Mouse (Mus musculus) embryonic facial prominence, embryonic 11.5 days (tissue): ENCODE measurements around the gene Tacc3. TPM values are rescaled to one million over a fixed set of nuclear protein-coding genes. Genes with fewer than 3 reads are reported as not detected.
A peak's percentile ranks its signal among the peaks of the same experiment; 100 is the strongest.

Source experiments
- ATAC-seq: fragments of 200-750 bp; cut with Nextera tagmentation; replicated peaks from 2 replicates; pipeline ENCODE4 v1.8.0; 2017; ENCODE audit warnings: low read depth; ENCODE audit not compliant: insufficient number of reproducible peaks, low FRiP score, low TSS enrichment
- DNase-seq: peaks from one replicate; pipeline ENCODE4 v3.0.0-alpha.2; 2015; ENCODE audit warnings: low spot score
- H3K27ac ChIP-seq: fragments of 300-500 bp; sonication (generic); replicated peaks from 2 replicates; pipeline ENCODE4 v1.5.1; 2014; ENCODE audit warnings: mild to moderate bottlenecking, low read depth, low read length, control low read depth
- H3K27me3 ChIP-seq: fragments of 300-500 bp; sonication (generic); 2 replicates; pipeline ENCODE4 v1.6.1; 2014; ENCODE audit warnings: mild to moderate bottlenecking, low read length, moderate library complexity, mixed read lengths; ENCODE audit not compliant: control insufficient read depth, insufficient read depth
- H3K36me3 ChIP-seq: fragments of 300-500 bp; sonication (generic); replicated peaks from 2 replicates; pipeline ENCODE4 v1.6.1; 2014; ENCODE audit warnings: low read depth, mild to moderate bottlenecking, low read length, moderate library complexity, mixed read lengths; ENCODE audit not compliant: control insufficient read depth, insufficient read depth
- H3K4me1 ChIP-seq: fragments of 300-500 bp; sonication (generic); 2 replicates; pipeline ENCODE4 v1.6.1; 2014; ENCODE audit warnings: low read length, mixed read lengths; ENCODE audit not compliant: control insufficient read depth, insufficient read depth
- H3K4me2 ChIP-seq: fragments of 300-500 bp; sonication (generic); 2 replicates; pipeline ENCODE4 v1.6.1; 2014; ENCODE audit warnings: low read depth, mild to moderate bottlenecking, control low read depth, low read length, moderate library complexity
- H3K4me3 ChIP-seq: fragments of 300-500 bp; sonication (generic); 2 replicates; pipeline ENCODE4 v1.5.1; 2014; ENCODE audit warnings: low read depth, low read length, control low read depth
- H3K9ac ChIP-seq: fragments of 300-500 bp; sonication (generic); replicated peaks from 2 replicates; pipeline ENCODE4 v1.6.1; 2014; ENCODE audit warnings: mild to moderate bottlenecking, control low read depth, low read length
- H3K9me3 ChIP-seq: fragments of 300-500 bp; sonication (generic); replicated peaks from 2 replicates; pipeline ENCODE4 v1.6.1; 2016; ENCODE audit warnings: mild to moderate bottlenecking, low read length, inconsistent platforms, mixed read lengths; ENCODE audit not compliant: control insufficient read depth
- WGBS: fragments of 180-500 bp; shearing (Covaris S2); extraction: QIAGEN DNeasy Blood & Tissue Kit; methylation state at CpG from one replicate; pipeline ENCODE4 v1.1.7; 2014; 5-methylcytosine and 5-hydroxymethylcytosine counted together
- polyA plus RNA-seq: library from polyadenylated mRNA; unstranded; fragments of >200 nt; fragmentation: Nextera tagmentation; extraction: Ambion mirVana; gene quantifications from 2 replicates; pipeline ENCODE4 v1.2.1, GENCODE M21; 2014

Gene Tacc3
- polyA plus RNA-seq, 1 experiment from 2014 or later = 328 TPM

- peak; percentile 95 for ATAC-seq
- under 1% methylated on average over 94 of the region's 99 CpGs for WGBS
- peak within 1 kb of the TSS; percentile 64 for H3K9ac ChIP-seq
Observed at GRCm38 (mm10) chr5:33629301-33629987, 28.5 kb upstream of the Tacc3 start, which contains the start of the genes Fam53a and Gm9903. Fam53a (minus strand) TSS chr5:33629635. Gm9903 (plus strand) TSS chr5:33629925.

GRCm38 (mm10) chr5:33630061-33630460 is 27.9 kb upstream of the Tacc3 start:
- DNase-seq (peak; percentile 11), ATAC-seq (peak; percentile 24; the same call in 1 of the 2 replicates)
- 4% methylated on average over 9 of the region's 9 CpGs for WGBS
- Histone ChIP-seq H3K27ac (no peak overlapping the region), H3K36me3 (no peaks in the 10 kb centered on the region), H3K9me3 (no peaks in the 10 kb centered on the region), H3K4me3 (peak overlapping the region; percentile 76), H3K4me1 (0 out of 2 replicates have a peak, but pooled peaks cover 2% of the 10 kb centered on the region), H3K4me2 (peak overlapping the region; percentile 38), H3K9ac (peak overlapping the region; percentile 30), H3K27me3 (no peaks in the 10 kb centered on the region)

More at GRCm38 (mm10) chr5:33629301-33629987, 28.5 kb upstream of the Tacc3 start, which contains the start of the genes Fam53a and Gm9903:
- no peaks in the 10 kb centered on the region for H3K36me3 ChIP-seq
- 0 out of 2 replicates have a peak, but pooled peaks cover 2% of the 10 kb centered on the region for H3K4me1 ChIP-seq
- H3K4me2 ChIP-seq = peak within 1 kb of the TSS; percentile 38
- peak within 1 kb of the TSS; percentile 76 for H3K4me3 ChIP-seq
- peak within 1 kb of the TSS; percentile 11 for H3K27ac ChIP-seq
- H3K9me3 ChIP-seq = no peaks in the 10 kb centered on the region
- H3K27me3 ChIP-seq = no peaks in the 10 kb centered on the region
- peak; percentile 98 for DNase-seq

GRCm38 (mm10) chr5:33630615-33631014 is 27.3 kb upstream of the Tacc3 start:
- H3K9me3 ChIP-seq = no peaks in the 10 kb centered on the region
- DNase-seq (no peak), ATAC-seq (no peak)
- 62% methylated on average over 4 of the region's 4 CpGs for WGBS
- peak overlapping the region; percentile 3; the same call in 1 of the 2 replicates for H3K4me2 ChIP-seq
- H3K27me3 ChIP-seq = no peaks in the 10 kb centered on the region
- H3K4me1 ChIP-seq = 0 out of 2 replicates have a peak, but pooled peaks cover 2% of the 10 kb centered on the region
- no peaks in the 10 kb centered on the region for H3K36me3 ChIP-seq
- no peak overlapping the region for H3K9ac ChIP-seq
- H3K4me3 ChIP-seq = no peak overlapping the region
- no peak overlapping the region for H3K27ac ChIP-seq

- no peak for DNase-seq
- Histone ChIP-seq H3K4me2 (no peak overlapping the region), H3K36me3 (no peaks in the 10 kb centered on the region), H3K9me3 (no peaks in the 10 kb centered on the region), H3K27me3 (no peaks in the 10 kb centered on the region), H3K4me3 (no peak overlapping the region), H3K27ac (no peak overlapping the region), H3K9ac (no peak overlapping the region), H3K4me1 (0 out of 2 replicates have a peak, but pooled peaks cover 2% of the 10 kb centered on the region)
- WGBS = 90% methylated on average over 1 of the region's 1 CpGs
- no peak for ATAC-seq
Observed at GRCm38 (mm10) chr5:33632526-33632925, 25.4 kb upstream of the Tacc3 start.

- H3K27ac ChIP-seq = no peak overlapping the region
- WGBS = 95% methylated on average over 3 of the region's 3 CpGs
- no peak overlapping the region for H3K4me3 ChIP-seq
- no peaks in the 10 kb centered on the region for H3K4me1 ChIP-seq
- no peak for ATAC-seq
- H3K9ac ChIP-seq = no peak overlapping the region
- no peaks in the 10 kb centered on the region for H3K36me3 ChIP-seq
- H3K9me3 ChIP-seq = no peaks in the 10 kb centered on the region
- no peak overlapping the region for H3K4me2 ChIP-seq
- no peaks in the 10 kb centered on the region for H3K27me3 ChIP-seq
- no peak for DNase-seq
Observed at GRCm38 (mm10) chr5:33635361-33635760, 22.6 kb upstream of the Tacc3 start.

- no peak overlapping the region for H3K4me3 ChIP-seq
- H3K4me1 ChIP-seq = no peaks in the 10 kb centered on the region
- DNase-seq (no peak), ATAC-seq (no peak)
- H3K4me2 ChIP-seq = no peak overlapping the region
- H3K27me3 ChIP-seq = no peaks in the 10 kb centered on the region
- H3K36me3 ChIP-seq = peaks cover 3% of the 10 kb centered on the region; the same call in 1 of the 2 replicates
- no peak overlapping the region for H3K27ac ChIP-seq
- H3K9ac ChIP-seq = no peak overlapping the region
- 83% methylated on average over 3 of the region's 3 CpGs for WGBS
- H3K9me3 ChIP-seq = no peaks in the 10 kb centered on the region
Observed at GRCm38 (mm10) chr5:33637606-33638350, 20.1 kb upstream of the Tacc3 start.

GRCm38 (mm10) chr5:33638826-33639225 is 19.1 kb upstream of the Tacc3 start:
- WGBS = 67% methylated on average over 4 of the region's 4 CpGs
- no peak for ATAC-seq

GRCm38 (mm10) chr5:33640652-33641051 is 17.3 kb upstream of the Tacc3 start:
- 44% methylated on average over 3 of the region's 3 CpGs for WGBS
- Histone ChIP-seq H3K4me2 (no peak overlapping the region), H3K4me1 (no peaks in the 10 kb centered on the region), H3K27me3 (no peaks in the 10 kb centered on the region), H3K4me3 (no peak overlapping the region), H3K27ac (no peak overlapping the region), H3K9me3 (no peaks in the 10 kb centered on the region), H3K36me3 (peaks cover 10% of the 10 kb centered on the region), H3K9ac (no peak overlapping the region)
- DNase-seq (peak; percentile 72), ATAC-seq (no peak; the same call in 1 of the 2 replicates)

More at GRCm38 (mm10) chr5:33638826-33639225, 19.1 kb upstream of the Tacc3 start:
- Histone ChIP-seq H3K27me3 (no peaks in the 10 kb centered on the region), H3K27ac (no peak overlapping the region), H3K36me3 (peaks cover 10% of the 10 kb centered on the region), H3K9me3 (no peaks in the 10 kb centered on the region), H3K4me2 (no peak overlapping the region), H3K9ac (no peak overlapping the region), H3K4me1 (no peaks in the 10 kb centered on the region), H3K4me3 (no peak overlapping the region)
- no peak for DNase-seq
